Mouse (Mus musculus) CH12.LX (cell line): Measurements from ENCODE around the gene Fbf1. TPM values are rescaled to one million over a fixed set of nuclear protein-coding genes. Genes with fewer than 3 reads are reported as not detected.

Experiments used
- DNase-seq: peaks from one replicate; pipeline ENCODE4 v3.0.0-alpha.2; 2013; ENCODE audit errors: extremely low read depth
- H3K27ac ChIP-seq: 2 replicates; pipeline ENCODE4 v1.5.1; 2012; ENCODE audit warnings: low read depth, mild to moderate bottlenecking, control low read depth, moderate library complexity; ENCODE audit not compliant: insufficient read depth
- H3K27me3 ChIP-seq: replicated peaks from 2 replicates; pipeline ENCODE3; 2012; ENCODE audit warnings: inconsistent platforms
- H3K36me3 ChIP-seq, 2 experiments: replicated peaks in 1 of 2; 2 replicates each; pipeline versions ENCODE3 to v1.6.1; 2012; ENCODE audit warnings: inconsistent platforms in 1 of 2, low read length in 1 of 2, mild to moderate bottlenecking in 1 of 2, mixed read lengths in 1 of 2, moderate library complexity in 1 of 2; ENCODE audit not compliant: control insufficient read depth in 1 of 2, insufficient read depth in 1 of 2
- H3K4me1 ChIP-seq, 2 experiments: 2 replicates each; pipeline ENCODE4 v1.6.1; 2012; ENCODE audit warnings: inconsistent platforms in 1 of 2, moderate library complexity in 1 of 2; ENCODE audit not compliant: insufficient read depth in 2 of 2, control insufficient read depth in 1 of 2
- H3K4me2 ChIP-seq: 2 replicates; pipeline ENCODE4 v1.6.1; 2012; ENCODE audit warnings: low read depth, mild to moderate bottlenecking, control low read depth; ENCODE audit not compliant: poor library complexity, insufficient read depth, severe bottlenecking
- H3K4me3 ChIP-seq, 3 experiments: fragments of 150-350 bp in 1 of 3; sonication (generic) in 1 of 3; replicated peaks in 1 of 3; 2 replicates each; pipeline versions ENCODE3 to v1.5.1; 2011 to 2012; ENCODE audit warnings: low read depth in 2 of 3, low read length in 2 of 3, mild to moderate bottlenecking in 2 of 3, moderate library complexity in 2 of 3, control low read depth in 1 of 3, improper control_type of control experiment in 1 of 3, inconsistent platforms in 1 of 3, mixed read lengths in 1 of 3; ENCODE audit not compliant: poor library complexity in 1 of 3
- H3K79me2 ChIP-seq: replicated peaks from 2 replicates; pipeline ENCODE4 v1.6.1; 2012; ENCODE audit warnings: mild to moderate bottlenecking, moderate library complexity; ENCODE audit not compliant: control insufficient read depth, poor library complexity, insufficient read depth, severe bottlenecking; ENCODE audit errors: extremely low read depth
- H3K9ac ChIP-seq: 2 replicates; pipeline ENCODE4 v1.6.1; 2012; ENCODE audit warnings: low read depth, mild to moderate bottlenecking, control low read depth, moderate library complexity; ENCODE audit not compliant: insufficient read depth
- H3K9me3 ChIP-seq: replicated peaks from 2 replicates; pipeline ENCODE3; 2012; ENCODE audit warnings: low read length, inconsistent platforms, mixed read lengths
- BHLHE40 ChIP-seq: IDR thresholded peaks from 2 replicates; pipeline ENCODE4 v1.6.1; 2011; ENCODE audit warnings: mild to moderate bottlenecking, low read depth, low read length, improper control_type of control experiment
- CHD2 ChIP-seq: IDR thresholded peaks from 2 replicates; pipeline ENCODE4 v1.6.1; 2011; ENCODE audit warnings: low read length, improper control_type of control experiment
- CTCF ChIP-seq, 2 experiments: IDR thresholded peaks in 1 of 2; conservative IDR thresholded peaks in 1 of 2; 2 replicates each; pipeline ENCODE4 v1.5.1; 2011 to 2012; ENCODE audit warnings: low read depth in 2 of 2, low read length in 2 of 2, improper control_type of control experiment in 1 of 2, inconsistent platforms in 1 of 2, mild to moderate bottlenecking in 1 of 2, moderate library complexity in 1 of 2
- E2F4 ChIP-seq: IDR thresholded peaks from 2 replicates; pipeline ENCODE4 v1.6.1; 2011; ENCODE audit warnings: low read depth, low read length, improper control_type of control experiment; ENCODE audit not compliant: insufficient replicate concordance
- ELF1 ChIP-seq: IDR thresholded peaks from 2 replicates; pipeline ENCODE4 v1.6.1; 2014; ENCODE audit warnings: low read depth, mild to moderate bottlenecking, inconsistent platforms, low read length, improper control_type of control experiment
- ETS1 ChIP-seq: conservative IDR thresholded peaks from 2 replicates; pipeline ENCODE4 v1.6.1; 2012; ENCODE audit warnings: low read depth, mild to moderate bottlenecking, inconsistent platforms, low read length, improper control_type of control experiment, moderate library complexity
- GABPA ChIP-seq: IDR thresholded peaks from 2 replicates; pipeline ENCODE4 v1.6.1; 2012; ENCODE audit warnings: low read depth, low read length, improper control_type of control experiment, inconsistent platforms; ENCODE audit not compliant: insufficient replicate concordance
- JUN ChIP-seq: IDR thresholded peaks from 2 replicates; pipeline ENCODE4 v1.6.1; 2011; ENCODE audit warnings: low read depth, mild to moderate bottlenecking, low read length, improper control_type of control experiment, moderate library complexity; ENCODE audit not compliant: insufficient read depth
- MAX ChIP-seq: IDR thresholded peaks from 2 replicates; pipeline ENCODE4 v1.6.1; 2011; ENCODE audit warnings: low read length, improper control_type of control experiment
- MXI1 ChIP-seq: IDR thresholded peaks from 2 replicates; pipeline ENCODE4 v1.6.1; 2011; ENCODE audit warnings: mild to moderate bottlenecking, low read depth, low read length, improper control_type of control experiment
- MYC ChIP-seq: IDR thresholded peaks from 2 replicates; pipeline ENCODE4 v1.6.1; 2011; ENCODE audit warnings: low read depth, mild to moderate bottlenecking, improper control_type of control experiment, low read length
- NELFE ChIP-seq: IDR thresholded peaks from 2 replicates; pipeline ENCODE4 v1.6.1; 2011; ENCODE audit warnings: low read depth, low read length, improper control_type of control experiment
- NRF1 ChIP-seq: IDR thresholded peaks from 2 replicates; pipeline ENCODE4 v1.6.1; 2014; ENCODE audit warnings: low read depth, mild to moderate bottlenecking, inconsistent platforms, low read length, improper control_type of control experiment, moderate library complexity
- POLR2A ChIP-seq: IDR thresholded peaks from 2 replicates; pipeline ENCODE4 v1.6.1; 2011; ENCODE audit warnings: low read depth, mild to moderate bottlenecking, improper control_type of control experiment, low read length
- RAD21 ChIP-seq: IDR thresholded peaks from 2 replicates; pipeline ENCODE4 v1.6.1; 2011; ENCODE audit warnings: low read depth, mild to moderate bottlenecking, low read length, improper control_type of control experiment, moderate library complexity
- SIN3A ChIP-seq: IDR thresholded peaks from 2 replicates; pipeline ENCODE4 v1.6.1; 2012; ENCODE audit warnings: low read length, improper control_type of control experiment, inconsistent platforms
- SMC3 ChIP-seq: IDR thresholded peaks from 2 replicates; pipeline ENCODE4 v1.6.1; 2011; ENCODE audit warnings: low read depth, low read length, improper control_type of control experiment
- TCF12 ChIP-seq: IDR thresholded peaks from 2 replicates; pipeline ENCODE4 v1.6.1; 2014; ENCODE audit warnings: low read depth, mild to moderate bottlenecking, inconsistent platforms, low read length, improper control_type of control experiment
- USF2 ChIP-seq: conservative IDR thresholded peaks from 2 replicates; pipeline ENCODE4 v1.6.1; 2011; ENCODE audit warnings: low read depth, low read length, improper control_type of control experiment
- ZC3H11A ChIP-seq: IDR thresholded peaks from 2 replicates; pipeline ENCODE4 v1.6.1; 2012; ENCODE audit warnings: low read depth, mild to moderate bottlenecking, inconsistent platforms, low read length, improper control_type of control experiment
- ZKSCAN1 ChIP-seq: IDR thresholded peaks from 2 replicates; pipeline ENCODE4 v1.6.1; 2012; ENCODE audit warnings: low read depth, inconsistent platforms, low read length, improper control_type of control experiment, borderline replicate concordance
- ZNF384 ChIP-seq: IDR thresholded peaks from 2 replicates; pipeline ENCODE4 v1.6.1; 2012; ENCODE audit warnings: low read depth, low read length, improper control_type of control experiment, inconsistent platforms
- dilution Hi-C: fragments of 300-500 bp; cut with MboI; formaldehyde crosslinking; loops from 2 replicates; pipeline ENCODE4 v1.14.3; 2020; ENCODE audit warnings: low sequenced_read_pairs; ENCODE audit not compliant: extremely low pct_unique_long_range_greater_than_20kb, extremely low pct_ligation_motif_present
- in situ Hi-C: fragments of 300-500 bp; cut with MboI; formaldehyde crosslinking; loops from 3 replicates; pipeline ENCODE4 v1.14.3; 2019; ENCODE audit warnings: low sequenced_read_pairs, low pct_ligation_motif_present, low pct_unique_long_range_greater_than_20kb, mixed read lengths
- polyA plus RNA-seq: library from polyadenylated mRNA; unstranded; fragments of >175 nt; gene quantifications from 2 replicates; pipeline ENCODE4 v1.2.1, GENCODE M21; 2012; ENCODE audit warnings: low read depth; ENCODE audit not compliant: insufficient read length
- total RNA-seq, 2 experiments: library from RNA; depleted of rRNA; stranded (reverse); fragments of 300-350 nt in 1 of 2; fragments of >200 nt in 1 of 2; gene quantifications; 2 replicates each; pipeline ENCODE4 v1.2.3; 2012 to 2014

The Fbf1 gene
- total and polyA plus RNA-seq, 3 experiments = 23.9 to 44.8 (median 39.0) TPM

DNA sequence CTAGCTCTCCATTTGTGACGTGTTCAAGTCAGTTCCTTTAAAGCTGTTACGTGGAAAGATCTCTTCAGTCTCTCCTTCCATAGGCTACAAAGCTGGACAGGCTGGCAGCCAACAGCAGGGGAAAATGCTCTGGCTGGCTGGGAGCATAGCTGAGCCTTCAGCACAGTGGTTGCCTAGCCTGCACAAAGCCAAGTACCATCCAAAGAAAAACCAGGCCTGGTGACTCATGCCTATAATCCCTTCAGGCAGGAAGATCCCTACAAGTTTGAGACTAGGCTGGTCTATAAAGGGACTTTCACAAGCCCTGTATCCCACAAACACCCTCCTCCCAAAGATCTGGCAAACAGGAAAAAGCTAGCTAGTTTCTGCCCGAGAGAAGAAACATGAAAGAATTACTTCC, 17.9 kb upstream of the Fbf1 start:
- no peak for DNase-seq
- H3K9me3 ChIP-seq = no peaks in the 10 kb centered on the region
- H3K27ac ChIP-seq = no peak overlapping the region
- in situ Hi-C loops = no loop called here
- H3K4me3 ChIP-seq = no peak overlapping the region
- dilution Hi-C loops = no loop called here
- H3K4me2 ChIP-seq = no peak overlapping the region
- TF ChIP-seq SIN3A (no peak), BHLHE40 (no peak), GABPA (no peak), SMC3 (no peak), TCF12 (no peak), ZNF384 (no peak), ELF1 (no peak), MXI1 (no peak), CTCF (conservative IDR thresholded peaks at IDR 0.05 in 1 of 2, IDR thresholded peaks at IDR 0.05 in 1 of 2; ENCODE audit: low read depth in 2 of 2, low read length in 2 of 2) (no peak), ZC3H11A (no peak)
- H3K4me1 ChIP-seq = no peaks in the 10 kb centered on the region
- H3K27me3 ChIP-seq = no peaks in the 10 kb centered on the region
- no peak overlapping the region for H3K9ac ChIP-seq
- peaks cover 3% of the 10 kb centered on the region; the same call in 1 of the 2 replicates for H3K79me2 ChIP-seq
- H3K36me3 ChIP-seq = peaks cover 61 to 90% of the 10 kb centered on the region in 2 experiments

DNA sequence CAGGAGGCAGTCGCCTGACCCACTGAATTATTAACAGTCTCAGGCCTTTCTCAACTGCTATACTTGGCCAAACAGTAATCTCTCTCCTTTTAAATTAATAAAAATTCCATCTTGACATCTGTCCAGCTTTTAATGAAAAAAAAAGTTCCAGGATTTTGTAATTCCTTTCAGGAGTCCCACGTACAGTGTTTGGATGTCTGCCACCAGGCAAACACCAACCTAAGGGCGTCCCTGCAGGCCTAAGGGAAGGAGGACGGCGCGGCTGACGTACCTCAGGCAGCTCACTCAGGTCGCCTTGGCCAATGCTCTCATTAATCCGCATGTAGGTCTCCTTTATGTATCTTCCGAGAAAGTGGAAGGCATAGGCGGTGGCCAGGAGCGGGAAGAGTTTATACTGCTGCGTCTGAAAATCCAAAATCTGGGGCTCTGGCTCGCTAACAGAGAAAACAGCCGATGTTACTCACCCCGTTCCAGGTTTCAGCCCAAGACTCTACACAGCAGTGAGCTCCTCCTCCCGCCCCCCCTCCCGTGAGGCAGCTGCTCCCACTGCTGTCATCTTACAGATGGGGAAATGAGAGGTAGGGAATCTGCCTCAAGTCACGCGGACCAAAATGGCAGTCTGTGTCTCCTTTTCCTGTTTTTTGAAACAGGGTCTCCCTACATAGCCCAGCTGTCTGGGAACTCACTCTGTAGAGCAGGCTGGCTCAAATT, 10.6 kb upstream of the Fbf1 start:
- in situ Hi-C loops = no loop called here
- Histone ChIP-seq H3K36me3 (peaks cover 73 to 87% of the 10 kb centered on the region in 2 experiments), H3K79me2 (no peaks in the 10 kb centered on the region), H3K9me3 (no peaks in the 10 kb centered on the region), H3K4me2 (no peak overlapping the region), H3K9ac (no peak overlapping the region), H3K27ac (no peak overlapping the region), H3K4me3 (no peak overlapping the region), H3K27me3 (no peaks in the 10 kb centered on the region), H3K4me1 (no peaks in the 10 kb centered on the region)
- no peak for DNase-seq
- TF ChIP-seq CHD2 = no peak
- TF ChIP-seq NRF1 = no peak
- TF ChIP-seq ZKSCAN1 = no peak
- TF ChIP-seq BHLHE40 = no peak
- TF ChIP-seq NELFE = no peak
- TF ChIP-seq ELF1 = no peak
- no peak for TF ChIP-seq E2F4
- no peak for TF ChIP-seq MYC
- no peak for TF ChIP-seq RAD21
- TF ChIP-seq SIN3A = no peak
- no peak for TF ChIP-seq POLR2A
- TF ChIP-seq MAX = no peak
- TF ChIP-seq USF2 = no peak
- no peak for TF ChIP-seq TCF12
- TF ChIP-seq CTCF (conservative IDR thresholded peaks at IDR 0.05 in 1 of 2, IDR thresholded peaks at IDR 0.05 in 1 of 2; ENCODE audit: low read depth in 2 of 2, low read length in 2 of 2) = no peak
- TF ChIP-seq ZC3H11A = no peak
- TF ChIP-seq ETS1 = no peak
- no peak for TF ChIP-seq JUN
- dilution Hi-C loops = no loop called here
